Mouse (Mus musculus) urinary bladder, adult 18-20 months (tissue): ENCODE results near the gene Cfap61.

Experiments used
- DNase-seq, 2 experiments: peaks; one replicate each; pipeline ENCODE4 v3.0.0; 2022; ENCODE audit warnings: low spot score in 2 of 2, mixed read lengths in 2 of 2

Gene Cfap61

GRCm38 (mm10) chr2:145949475-145950068 is 15.0 kb downstream of the Cfap61 start:
- DNase-seq = no peak

GRCm38 (mm10) chr2:145950239-145950638 is 15.7 kb downstream of the Cfap61 start:
- no peak for DNase-seq

GRCm38 (mm10) chr2:145952726-145953125 is 18.1 kb downstream of the Cfap61 start:
- DNase-seq = no peak

- no peak for DNase-seq
These were observed 21.3 kb downstream of the Cfap61 start for GRCm38 (mm10) chr2:145955844-145956243.

- no peak for DNase-seq
These were observed 21.7 kb downstream of the Cfap61 start for GRCm38 (mm10) chr2:145956318-145956717.

- no peak for DNase-seq
These were observed 22.9 kb downstream of the Cfap61 start for GRCm38 (mm10) chr2:145957450-145957849.

- no peak for DNase-seq
These were observed 23.5 kb downstream of the Cfap61 start for GRCm38 (mm10) chr2:145958097-145958496.

GRCm38 (mm10) chr2:145958551-145958950 is 24.0 kb downstream of the Cfap61 start:
- no peak for DNase-seq

- DNase-seq = no peak
These were observed 27.3 kb downstream of the Cfap61 start for GRCm38 (mm10) chr2:145961861-145962260.

GRCm38 (mm10) chr2:145970751-145971150 is 36.2 kb downstream of the Cfap61 start:
- DNase-seq = no peak

- DNase-seq = no peak
These were observed 36.8 kb downstream of the Cfap61 start for GRCm38 (mm10) chr2:145971237-145972010.

- DNase-seq = no peak
These were observed 38.0 kb downstream of the Cfap61 start for GRCm38 (mm10) chr2:145972571-145972970.

GRCm38 (mm10) chr2:145979616-145980015 is 45.0 kb downstream of the Cfap61 start:
- no peak for DNase-seq

- no peak for DNase-seq
These were observed 46.3 kb downstream of the Cfap61 start for GRCm38 (mm10) chr2:145980881-145981280.

- no peak for DNase-seq
These were observed 47.1 kb downstream of the Cfap61 start for GRCm38 (mm10) chr2:145981699-145982112.

GRCm38 (mm10) chr2:145982317-145983045 is 47.9 kb downstream of the Cfap61 start:
- DNase-seq = no peak

GRCm38 (mm10) chr2:145987757-145988156 is 53.2 kb downstream of the Cfap61 start:
- no peak for DNase-seq

GRCm38 (mm10) chr2:145990446-145990845 is 55.9 kb downstream of the Cfap61 start:
- DNase-seq = no peak

- DNase-seq = no peak
These were observed 61.9 kb downstream of the Cfap61 start for GRCm38 (mm10) chr2:145996472-145996871.

- DNase-seq = no peak
These were observed 63.5 kb downstream of the Cfap61 start for GRCm38 (mm10) chr2:145997956-145998525.

GRCm38 (mm10) chr2:146008801-146009200 is 74.2 kb downstream of the Cfap61 start:
- no peak for DNase-seq
